Mouse (Mus musculus): ENCODE measurements around the gene Col6a6.
"Not testable (repeated sequence)": the region's sequence is repeated elsewhere in the genome, so short reads cannot be mapped to it uniquely, and the experiment has no call there.

Col6a6 gene

DNA sequence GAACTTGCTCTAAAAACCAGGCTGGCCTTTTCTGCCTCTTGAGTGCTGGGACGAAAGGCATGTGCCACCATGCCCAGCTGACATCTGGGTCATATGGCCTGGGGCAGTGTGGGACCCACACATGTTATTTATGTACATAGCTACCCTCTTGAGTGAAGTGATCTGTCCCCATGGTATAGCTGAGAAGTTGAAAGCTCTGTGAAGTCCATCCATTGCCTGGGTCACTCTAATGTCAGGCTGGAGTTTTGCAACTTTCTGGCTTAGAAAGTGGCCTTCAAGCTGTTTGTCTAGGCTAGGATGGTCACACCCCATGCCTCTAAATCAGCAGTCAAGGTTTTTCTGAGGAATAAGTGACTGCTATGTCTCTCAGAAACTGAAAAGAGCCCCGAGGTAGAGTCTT lies 155.9 kb downstream of the Col6a6 start:
- no peak for DNase-seq (ENCODE audit: low read depth in 2 of 2, low spot score in 2 of 2)

DNA sequence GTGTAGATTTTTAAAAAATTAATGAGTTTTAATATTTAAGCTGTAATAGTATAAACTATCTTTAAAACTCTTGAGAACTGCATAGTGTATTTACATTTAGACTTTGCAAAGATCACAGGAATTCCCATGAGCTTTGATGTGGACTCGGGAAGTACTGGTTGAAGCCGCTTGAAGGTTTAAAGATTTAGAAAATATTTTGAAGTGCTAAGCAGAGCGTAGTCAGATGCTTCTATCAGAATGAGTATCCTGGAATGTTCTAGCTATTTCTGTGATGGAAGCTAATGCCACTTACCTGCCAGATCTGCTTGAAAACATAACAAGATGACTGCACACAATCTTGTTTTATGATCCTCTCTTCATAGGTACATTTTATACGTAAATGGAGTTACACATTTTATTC lies 157.0 kb downstream of the Col6a6 start:
- DNase-seq (ENCODE audit: low read depth in 2 of 2, low spot score in 2 of 2), result no peak

GRCm38 (mm10) chr9:105665269-105665668 lies 162.7 kb downstream of the Col6a6 start:
- DNase-seq (ENCODE audit: low read depth in 2 of 2, low spot score in 2 of 2), result no peak

DNA sequence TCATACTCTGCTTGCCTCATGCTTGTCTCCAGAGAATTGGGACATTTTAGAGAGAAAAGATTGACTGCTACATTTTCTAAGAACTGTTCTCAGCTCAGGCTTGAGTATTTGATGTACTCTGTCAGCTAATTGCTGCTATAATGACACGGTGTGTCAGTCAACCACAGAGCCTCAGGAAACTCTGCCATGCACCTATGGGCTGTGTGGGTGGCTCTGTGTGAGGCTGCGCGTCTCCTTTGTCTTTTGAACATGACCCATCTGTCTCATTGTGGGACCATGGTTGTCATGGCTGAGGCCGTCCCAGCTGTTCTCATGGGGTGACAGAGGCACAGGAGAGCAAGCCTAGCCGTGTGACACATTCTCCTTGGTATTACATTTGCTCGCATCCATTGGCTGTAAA lies 168.1 kb downstream of the Col6a6 start:
- DNase-seq (ENCODE audit: low read depth in 2 of 2, low spot score in 2 of 2), result no peak

DNA sequence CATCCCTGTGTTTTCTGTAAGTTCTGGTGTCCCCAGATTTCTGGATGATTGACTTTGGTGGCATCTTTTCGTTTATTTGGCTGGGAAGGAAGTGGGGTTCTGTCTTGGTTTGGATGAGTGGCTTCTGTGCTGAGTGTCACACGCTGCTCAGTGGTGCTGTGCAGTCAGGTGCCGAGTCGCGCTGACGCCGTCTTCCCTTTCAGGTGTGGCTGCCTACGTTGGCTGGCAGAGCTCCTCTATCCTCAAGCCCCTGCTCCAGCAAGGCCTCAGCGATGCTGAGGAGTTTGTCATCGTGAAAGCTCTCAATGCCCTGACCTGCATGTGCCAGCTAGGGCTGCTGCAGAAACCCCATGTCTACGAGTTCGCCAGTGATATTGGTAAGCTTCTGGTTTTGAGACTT lies 169.7 kb downstream of the Col6a6 start:
- DNase-seq (ENCODE audit: low read depth in 2 of 2, low spot score in 2 of 2), result no peak

GRCm38 (mm10) chr9:105656189-105656588 lies 171.8 kb downstream of the Col6a6 start:
- no peak for DNase-seq (ENCODE audit: low read depth in 2 of 2, low spot score in 2 of 2)

DNA sequence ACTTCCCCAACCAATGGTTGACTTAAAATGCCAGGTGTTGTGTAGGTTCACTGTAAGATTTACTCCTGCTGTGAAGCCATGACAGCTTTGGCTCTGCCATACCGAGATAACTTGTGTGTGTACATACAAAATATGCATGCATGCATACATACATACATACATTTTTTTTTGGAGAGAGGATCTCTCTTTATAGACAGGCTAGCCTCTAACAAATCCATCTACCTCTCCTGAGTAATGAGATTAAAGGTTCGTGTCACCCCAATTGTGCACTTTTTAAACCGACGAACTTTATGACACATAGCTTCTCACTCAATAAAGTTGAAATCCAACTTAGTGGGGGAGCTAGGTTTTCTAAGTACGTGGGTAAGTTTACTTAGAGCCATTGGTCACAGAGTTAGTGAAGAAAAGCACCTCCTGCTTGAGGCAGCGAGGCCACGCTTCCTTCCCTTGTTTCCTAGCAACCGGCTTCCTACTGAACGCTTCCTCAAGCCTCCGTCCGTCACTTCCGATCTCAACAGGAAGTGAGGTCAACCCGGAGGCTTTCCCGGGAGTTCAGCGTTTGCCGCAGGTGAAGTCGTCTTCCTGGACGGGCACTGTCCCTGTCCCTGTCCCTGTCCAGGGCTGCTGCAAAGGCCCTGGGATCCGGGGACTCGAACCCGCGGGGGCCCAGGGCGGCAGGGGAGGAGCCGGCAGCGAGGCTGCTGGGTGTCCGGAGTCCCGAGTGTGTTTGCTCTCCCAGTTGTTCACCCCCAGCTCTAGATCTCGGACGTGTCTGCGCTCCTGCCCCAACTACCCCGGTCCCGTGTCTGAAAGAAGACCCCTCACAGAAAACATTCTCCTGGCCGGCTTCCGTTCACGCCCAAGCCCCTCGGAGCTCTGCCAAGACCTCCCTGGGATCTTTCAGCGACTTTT lies 185.2 kb downstream of the Col6a6 start, which contains the start of gene Pik3r4:
TSS of gene Pik3r4 (plus strand) at position 519 of the 912 bp plus-strand sequence.
- DNase-seq (ENCODE audit: low read depth in 2 of 2, low spot score in 2 of 2), result peak; percentile 59 to 68

DNA sequence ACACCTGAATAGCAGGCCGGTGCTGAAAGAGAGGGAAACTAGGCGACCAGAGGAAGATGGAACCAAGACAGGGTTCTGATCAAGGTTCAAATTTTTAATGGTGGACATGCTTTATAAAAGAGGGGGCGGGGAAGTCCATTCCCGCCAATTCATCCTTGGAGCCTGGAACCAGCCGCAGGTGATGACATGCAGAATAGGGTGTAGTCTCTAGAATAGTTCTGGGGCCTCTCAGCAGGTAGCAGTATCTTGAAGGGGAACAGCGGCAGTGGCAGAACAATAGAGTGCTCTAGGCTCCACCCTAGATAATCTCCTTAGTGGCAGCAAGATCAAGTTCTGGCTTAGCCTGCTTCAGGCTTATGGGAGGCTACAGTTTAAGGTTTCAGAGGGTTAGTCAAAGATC lies 186.6 kb downstream of the Col6a6 start:
- not testable (repeated sequence) for DNase-seq (ENCODE audit: low read depth in 2 of 2, low spot score in 2 of 2)

Data from CD8-positive naive resting alpha-beta T cell, adult 2 months (primary cell).